Mouse (Mus musculus) erythroblast, embryonic 14.5 days (primary cell): ENCODE results near the gene Olfr13. TPM values are rescaled to one million over a fixed set of nuclear protein-coding genes. Genes with fewer than 3 reads are reported as not detected.
"Not testable (repeated sequence)": the region's sequence is repeated elsewhere in the genome, so short reads cannot be mapped to it uniquely, and the experiment has no call there.

ENCODE experiments used
- H3K27me3 ChIP-seq: 2 replicates; pipeline ENCODE4 v1.6.1; 2012; ENCODE audit warnings: inconsistent platforms; ENCODE audit not compliant: control insufficient read depth
- H3K36me3 ChIP-seq: 2 replicates; pipeline ENCODE4 v1.6.1; 2012; ENCODE audit warnings: mild to moderate bottlenecking, inconsistent platforms; ENCODE audit not compliant: control insufficient read depth
- H3K4me1 ChIP-seq: 2 replicates; pipeline ENCODE4 v1.6.1; 2012; ENCODE audit warnings: inconsistent platforms; ENCODE audit not compliant: control insufficient read depth
- H3K4me3 ChIP-seq: replicated peaks from 2 replicates; pipeline ENCODE3; 2012; ENCODE audit warnings: moderate library complexity, mild to moderate bottlenecking, inconsistent platforms
- H3K9me3 ChIP-seq: 2 replicates; pipeline ENCODE4 v1.6.1; 2012; ENCODE audit warnings: low read length, inconsistent platforms, mixed read lengths; ENCODE audit not compliant: control insufficient read depth
- GATA1 ChIP-seq: IDR thresholded peaks from 2 replicates; pipeline ENCODE4 v1.6.1; 2012; ENCODE audit warnings: low read length, inconsistent platforms, mixed read lengths
- TAL1 ChIP-seq: IDR thresholded peaks from 3 replicates; pipeline ENCODE4 v1.6.1; 2012; ENCODE audit warnings: low read length, inconsistent platforms, mixed read lengths
- polyA plus RNA-seq: library from polyadenylated mRNA; stranded (reverse); fragments of >175 nt; gene quantifications from 2 replicates; pipeline ENCODE4 v1.2.3, GENCODE M21; 2012

Olfr13 gene
- polyA plus RNA-seq, 1 experiment, result not detected

DNA sequence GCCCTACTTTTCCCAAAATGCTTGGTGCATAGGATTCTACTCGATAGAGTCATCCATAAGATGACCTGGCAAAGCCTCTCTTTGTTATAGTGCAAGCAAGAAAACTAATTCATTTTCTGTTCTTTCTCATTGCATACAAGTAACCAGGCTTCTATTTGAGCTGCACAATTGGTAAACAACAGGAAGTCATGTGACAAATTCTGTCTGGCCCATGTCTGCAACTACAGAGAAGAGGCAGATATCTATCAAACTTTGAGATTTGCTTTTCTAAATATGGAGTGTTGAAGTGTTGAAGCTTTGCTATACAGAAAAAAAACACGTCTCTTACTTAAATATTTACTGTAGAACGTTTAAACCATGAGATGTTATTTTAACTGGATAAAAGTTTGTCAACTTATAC lies 26.2 kb downstream of the Olfr13 start:
- H3K4me1 ChIP-seq, result no peaks in the 10 kb centered on the region
- TF ChIP-seq TAL1, result no peak
- TF ChIP-seq GATA1, result no peak
- no peaks in the 10 kb centered on the region for H3K9me3 ChIP-seq
- no peak overlapping the region for H3K4me3 ChIP-seq
- no peaks in the 10 kb centered on the region for H3K27me3 ChIP-seq
- H3K36me3 ChIP-seq, result no peaks in the 10 kb centered on the region

DNA sequence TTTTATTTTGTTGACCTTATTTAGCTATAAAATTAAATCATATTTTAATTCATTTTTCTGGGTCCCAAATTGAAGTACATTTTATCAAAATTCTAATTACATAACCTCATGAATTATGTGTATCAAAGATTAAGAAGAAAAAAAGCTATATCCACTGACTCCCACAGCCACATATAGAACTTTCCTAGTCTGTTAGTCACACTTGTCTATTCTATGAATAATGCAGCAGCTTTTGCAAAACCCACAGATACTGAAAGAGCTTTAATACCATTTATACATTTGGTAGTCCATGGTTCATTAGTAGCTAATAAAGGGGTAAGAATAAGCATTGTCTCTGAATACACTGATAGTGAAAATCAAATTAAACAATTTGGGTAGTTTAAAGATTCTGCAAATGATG lies 30.8 kb downstream of the Olfr13 start:
- TF ChIP-seq TAL1 (no peak), GATA1 (no peak)
- Histone ChIP-seq H3K4me1 (no peaks in the 10 kb centered on the region), H3K36me3 (no peaks in the 10 kb centered on the region)

DNA sequence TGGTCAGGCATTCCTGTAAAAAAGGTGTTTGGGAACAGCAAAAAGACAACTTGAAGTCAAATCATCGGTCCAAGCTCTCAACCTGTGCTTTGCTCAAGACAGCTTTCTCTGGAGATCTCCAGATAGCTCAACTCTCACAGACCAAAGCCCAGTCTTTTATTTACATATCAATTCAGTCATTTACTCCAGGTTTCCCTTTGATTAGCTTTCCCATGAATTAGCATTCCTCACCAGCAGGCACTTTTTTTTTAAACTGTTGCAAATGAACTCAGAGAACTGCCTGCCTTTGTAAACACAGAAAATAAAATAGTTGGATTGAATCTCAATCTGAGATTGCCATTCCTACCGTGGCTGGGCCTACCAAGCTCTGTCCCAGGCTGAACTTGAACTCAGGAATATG lies 33.4 kb downstream of the Olfr13 start:
- no peaks in the 10 kb centered on the region for H3K36me3 ChIP-seq
- H3K4me3 ChIP-seq, result no peak overlapping the region
- H3K4me1 ChIP-seq, result no peaks in the 10 kb centered on the region
- TF ChIP-seq TAL1 (no peak), GATA1 (no peak)
- H3K9me3 ChIP-seq, result no peaks in the 10 kb centered on the region
- no peaks in the 10 kb centered on the region for H3K27me3 ChIP-seq

More for the DNA sequence above, 30.8 kb downstream of the Olfr13 start:
- Histone ChIP-seq H3K4me3 (no peak overlapping the region), H3K9me3 (no peaks in the 10 kb centered on the region), H3K27me3 (no peaks in the 10 kb centered on the region)

DNA sequence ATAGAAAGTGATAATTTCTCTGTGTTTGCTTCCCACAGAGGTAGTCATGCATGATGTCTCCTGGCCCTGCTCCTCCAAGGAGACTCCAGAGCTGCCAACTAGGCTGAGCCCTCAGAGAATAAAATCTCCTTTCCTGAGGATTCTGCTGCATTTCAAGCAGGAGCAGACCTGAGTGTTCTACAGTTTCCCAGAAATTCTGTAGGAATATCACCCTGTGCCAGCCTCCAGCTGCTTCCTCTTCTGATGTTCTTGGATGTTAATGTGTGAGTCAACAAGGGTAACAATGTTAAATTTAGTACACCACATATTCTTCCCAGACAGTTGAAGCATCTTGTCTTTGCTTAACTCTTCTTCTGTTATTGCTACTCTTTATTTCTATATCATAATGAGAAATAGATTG lies 40.9 kb downstream of the Olfr13 start, which contains the start of gene Olfr434:
Olfr434 (plus strand) TSS at position 149 of the 400 bp plus-strand sequence.
- not testable (repeated sequence) for H3K36me3 ChIP-seq, H3K4me3 ChIP-seq, H3K4me1 ChIP-seq, H3K27me3 ChIP-seq, H3K9me3 ChIP-seq

Other genes with a start within 250 kb of the Olfr13 start
- gene Olfr444, start 223.1 kb upstream of the Olfr13 start, polyA plus RNA-seq, result not detected in 2 replicates
- gene Olfr441, start 65.8 kb upstream of the Olfr13 start, polyA plus RNA-seq, result 0.03 TPM in 1 of 2 replicates, not detected in the other
- not detected in 2 replicates for gene Olfr237-ps1, start 25.6 kb upstream of the Olfr13 start, polyA plus RNA-seq
- gene Olfr437, start 8.9 kb upstream of the Olfr13 start, polyA plus RNA-seq, result not detected in 2 replicates
- gene Olfr435, start 25.0 kb downstream of the Olfr13 start, polyA plus RNA-seq, result not detected in 2 replicates
- gene Olfr434, start 40.9 kb downstream of the Olfr13 start, polyA plus RNA-seq, result not detected in 2 replicates
- not detected in 2 replicates for gene Olfr47, start 59.4 kb downstream of the Olfr13 start, polyA plus RNA-seq
- gene Arhgef5, start 93.4 kb downstream of the Olfr13 start, polyA plus RNA-seq, result 0.01 TPM in 1 of 2 replicates, not detected in the other
- not detected in 2 replicates for gene Nobox, start 137.4 kb downstream of the Olfr13 start, polyA plus RNA-seq